Mouse (Mus musculus): ENCODE results near the gene Glt1d1.

Gene Glt1d1

GRCm38 (mm10) chr5:127633188-127633587 lies 1.1 kb downstream of the Glt1d1 start:
- DNase-seq: peak; percentile 42

GRCm38 (mm10) chr5:127633666-127634065 lies 1.6 kb downstream of the Glt1d1 start:
- no peak for DNase-seq

- peak; percentile 66 for DNase-seq
These were observed 5.6 kb downstream of the Glt1d1 start for GRCm38 (mm10) chr5:127637622-127638021.

- no peak for DNase-seq
These were observed 6.1 kb downstream of the Glt1d1 start for GRCm38 (mm10) chr5:127638177-127638576.

GRCm38 (mm10) chr5:127639067-127639605 lies 7.1 kb downstream of the Glt1d1 start:
- DNase-seq: no peak

GRCm38 (mm10) chr5:127639635-127640034 lies 7.6 kb downstream of the Glt1d1 start:
- no peak for DNase-seq

- DNase-seq: no peak
These were observed 8.3 kb downstream of the Glt1d1 start for GRCm38 (mm10) chr5:127640359-127640758.

- no peak for DNase-seq
These were observed 9.3 kb downstream of the Glt1d1 start for GRCm38 (mm10) chr5:127641185-127641958.

GRCm38 (mm10) chr5:127648046-127648445 lies 16.0 kb downstream of the Glt1d1 start:
- DNase-seq: peak; percentile 40

GRCm38 (mm10) chr5:127649077-127649476 lies 17.0 kb downstream of the Glt1d1 start:
- DNase-seq: peak; percentile 30

GRCm38 (mm10) chr5:127658257-127658656 lies 26.2 kb downstream of the Glt1d1 start:
- DNase-seq: no peak

- no peak for DNase-seq
These were observed 27.2 kb downstream of the Glt1d1 start for GRCm38 (mm10) chr5:127659312-127659711.

- DNase-seq: no peak
These were observed 28.2 kb downstream of the Glt1d1 start for GRCm38 (mm10) chr5:127660267-127660666.

- DNase-seq: no peak
These were observed 28.9 kb downstream of the Glt1d1 start for GRCm38 (mm10) chr5:127660979-127661378.

- no peak for DNase-seq
These were observed 41.9 kb downstream of the Glt1d1 start for GRCm38 (mm10) chr5:127673913-127674312.

GRCm38 (mm10) chr5:127677561-127677960 lies 45.5 kb downstream of the Glt1d1 start:
- DNase-seq: no peak

GRCm38 (mm10) chr5:127678501-127678900 lies 46.4 kb downstream of the Glt1d1 start:
- DNase-seq: no peak

GRCm38 (mm10) chr5:127688568-127689170 lies 56.6 kb downstream of the Glt1d1 start:
- DNase-seq: no peak

- no peak for DNase-seq
These were observed 59.0 kb downstream of the Glt1d1 start for GRCm38 (mm10) chr5:127691085-127691484.

- DNase-seq: no peak
These were observed 59.5 kb downstream of the Glt1d1 start for GRCm38 (mm10) chr5:127691581-127691980.

GRCm38 (mm10) chr5:127695898-127696297 lies 63.8 kb downstream of the Glt1d1 start:
- no peak for DNase-seq

- no peak for DNase-seq
These were observed 64.5 kb downstream of the Glt1d1 start for GRCm38 (mm10) chr5:127696602-127697001.

GRCm38 (mm10) chr5:127698525-127698924 lies 66.5 kb downstream of the Glt1d1 start:
- DNase-seq: no peak

GRCm38 (mm10) chr5:127699679-127700078 lies 67.6 kb downstream of the Glt1d1 start:
- DNase-seq: no peak
